Mouse (Mus musculus) embryonic facial prominence, embryonic 12.5 days (tissue): Measurements from ENCODE around the gene Lrrc23. TPM values are rescaled to one million over a fixed set of nuclear protein-coding genes. Genes with fewer than 3 reads are reported as not detected.

Experiments
- ATAC-seq: fragments of 200-750 bp; cut with Nextera tagmentation; 2 replicates; pipeline ENCODE4 v1.8.0; 2017; ENCODE audit not compliant: insufficient number of reproducible peaks, insufficient read depth, low FRiP score, low TSS enrichment
- H3K27ac ChIP-seq: fragments of 300-500 bp; sonication (generic); 2 replicates; pipeline ENCODE4 v1.5.1; 2016; ENCODE audit warnings: mild to moderate bottlenecking
- H3K27me3 ChIP-seq: fragments of 300-500 bp; sonication (generic); 2 replicates; pipeline ENCODE4 v1.6.1; 2016; ENCODE audit warnings: mild to moderate bottlenecking, moderate library complexity
- H3K36me3 ChIP-seq: fragments of 300-500 bp; sonication (generic); 2 replicates; pipeline ENCODE4 v1.6.1; 2016; ENCODE audit warnings: mild to moderate bottlenecking
- H3K4me1 ChIP-seq: fragments of 300-500 bp; sonication (generic); 2 replicates; pipeline ENCODE4 v1.6.1; 2016
- H3K4me2 ChIP-seq: fragments of 300-500 bp; sonication (generic); replicated peaks from 2 replicates; pipeline ENCODE4 v1.6.1; 2016; ENCODE audit warnings: mild to moderate bottlenecking, moderate library complexity
- H3K4me3 ChIP-seq: fragments of 300-500 bp; sonication (generic); 2 replicates; pipeline ENCODE4 v1.5.1; 2016; ENCODE audit warnings: mild to moderate bottlenecking
- H3K9ac ChIP-seq: fragments of 300-500 bp; sonication (generic); 2 replicates; pipeline ENCODE4 v1.6.1; 2016; ENCODE audit warnings: mild to moderate bottlenecking, moderate library complexity
- H3K9me3 ChIP-seq: fragments of 300-500 bp; sonication (generic); 2 replicates; pipeline ENCODE4 v1.6.1; 2016; ENCODE audit warnings: mild to moderate bottlenecking, moderate library complexity
- WGBS: fragments of 180-500 bp; shearing (Covaris S2); methylation state at CpG from one replicate; pipeline ENCODE4 v1.1.7; 2016; 5-methylcytosine and 5-hydroxymethylcytosine counted together
- polyA plus RNA-seq: library from polyadenylated mRNA; unstranded; fragments of >200 nt; fragmentation: Nextera tagmentation; extraction: Ambion mirVana; gene quantifications from 2 replicates; pipeline ENCODE4 v1.2.1, GENCODE M21; 2016

Gene Lrrc23
- polyA plus RNA-seq, 1 experiment from 2014 or later, result 0.59 TPM

GRCm38 (mm10) chr6:124787722-124788121 lies 8.2 kb upstream of the Lrrc23 start:
- no peaks in the 10 kb centered on the region for H3K36me3 ChIP-seq
- H3K4me3 ChIP-seq, result no peak overlapping the region
- 77% methylated on average over 10 of the region's 10 CpGs for WGBS
- H3K4me1 ChIP-seq, result peaks cover 5% of the 10 kb centered on the region; the same call in 1 of the 2 replicates
- H3K9ac ChIP-seq, result no peak overlapping the region
- H3K4me2 ChIP-seq, result no peak overlapping the region
- H3K27me3 ChIP-seq, result no peaks in the 10 kb centered on the region
- H3K9me3 ChIP-seq, result no peaks in the 10 kb centered on the region
- H3K27ac ChIP-seq, result no peak overlapping the region
- ATAC-seq, result no peak

- Histone ChIP-seq H3K27me3 (no peaks in the 10 kb centered on the region), H3K9ac (no peak overlapping the region), H3K4me2 (no peak overlapping the region), H3K36me3 (no peaks in the 10 kb centered on the region), H3K4me1 (peaks cover 10% of the 10 kb centered on the region; the same call in 1 of the 2 replicates), H3K9me3 (no peaks in the 10 kb centered on the region), H3K27ac (no peak overlapping the region), H3K4me3 (no peak overlapping the region)
- ATAC-seq, result no peak
- 54% methylated on average over 8 of the region's 8 CpGs for WGBS
Measured at GRCm38 (mm10) chr6:124786756-124787420, 7.4 kb upstream of the Lrrc23 start.

GRCm38 (mm10) chr6:124782436-124782835 lies 2.9 kb upstream of the Lrrc23 start:
- Histone ChIP-seq H3K27me3 (peaks cover 5% of the 10 kb centered on the region), H3K4me1 (peaks cover 11% of the 10 kb centered on the region; the same call in 1 of the 2 replicates), H3K4me3 (no peak overlapping the region), H3K36me3 (no peaks in the 10 kb centered on the region), H3K4me2 (peak overlapping the region; percentile 28), H3K9me3 (no peaks in the 10 kb centered on the region), H3K9ac (no peak overlapping the region), H3K27ac (no peak overlapping the region)
- no peak for ATAC-seq
- WGBS, result 15% methylated on average over 6 of the region's 6 CpGs

GRCm38 (mm10) chr6:124780917-124781316 lies 1.4 kb upstream of the Lrrc23 start:
- H3K9me3 ChIP-seq, result no peaks in the 10 kb centered on the region
- no peaks in the 10 kb centered on the region for H3K36me3 ChIP-seq
- H3K9ac ChIP-seq, result no peak overlapping the region
- H3K4me3 ChIP-seq, result no peak overlapping the region
- peaks cover 11% of the 10 kb centered on the region; the same call in 1 of the 2 replicates for H3K4me1 ChIP-seq
- peaks cover 5% of the 10 kb centered on the region for H3K27me3 ChIP-seq
- H3K4me2 ChIP-seq, result no peak overlapping the region
- ATAC-seq, result no peak
- WGBS, result 88% methylated on average over 7 of the region's 7 CpGs
- H3K27ac ChIP-seq, result no peak overlapping the region

- ATAC-seq, result no peak
- Histone ChIP-seq H3K36me3 (no peaks in the 10 kb centered on the region), H3K27me3 (peaks cover 5% of the 10 kb centered on the region), H3K4me2 (peak overlapping the region; percentile 70), H3K9ac (peak overlapping the region; percentile 2; the same call in 1 of the 2 replicates), H3K27ac (no peak overlapping the region), H3K4me3 (peak overlapping the region; percentile 37), H3K4me1 (peaks cover 11% of the 10 kb centered on the region; the same call in 1 of the 2 replicates), H3K9me3 (no peaks in the 10 kb centered on the region)
- 5% methylated on average over 10 of the region's 10 CpGs for WGBS
Measured at GRCm38 (mm10) chr6:124779984-124780416, 473 bp upstream of the Lrrc23 start.

- WGBS, result 85% methylated on average over 15 of the region's 15 CpGs
- no peaks in the 10 kb centered on the region for H3K36me3 ChIP-seq
- H3K27ac ChIP-seq, result no peak overlapping the region
- H3K4me1 ChIP-seq, result peaks cover 20% of the 10 kb centered on the region
- no peak for ATAC-seq
- H3K27me3 ChIP-seq, result peaks cover 17% of the 10 kb centered on the region
- no peak overlapping the region for H3K4me2 ChIP-seq
- no peak overlapping the region for H3K9ac ChIP-seq
- H3K9me3 ChIP-seq, result no peaks in the 10 kb centered on the region
- no peak overlapping the region for H3K4me3 ChIP-seq
Measured at GRCm38 (mm10) chr6:124770511-124770910, 9.0 kb downstream of the Lrrc23 start.

- WGBS, result 69% methylated on average over 7 of the region's 7 CpGs
- Histone ChIP-seq H3K9me3 (no peaks in the 10 kb centered on the region), H3K4me1 (peaks cover 20% of the 10 kb centered on the region), H3K27ac (no peak overlapping the region), H3K9ac (peak overlapping the region; percentile 56; the same call in 1 of the 2 replicates), H3K36me3 (no peaks in the 10 kb centered on the region), H3K27me3 (peaks cover 17% of the 10 kb centered on the region), H3K4me2 (peak overlapping the region; percentile 77), H3K4me3 (peak overlapping the region; percentile 46; the same call in 1 of the 2 replicates)
- no peak for ATAC-seq
Measured at GRCm38 (mm10) chr6:124770013-124770412, 9.5 kb downstream of the Lrrc23 start.

GRCm38 (mm10) chr6:124769101-124769765 lies 10.3 kb downstream of the Lrrc23 start, which contains the start of gene Eno2:
Gene Eno2 (minus strand): TSS chr6:124769673.
- Histone ChIP-seq H3K9me3 (no peaks in the 10 kb centered on the region), H3K27me3 (peaks cover 17% of the 10 kb centered on the region), H3K4me3 (peak within 1 kb of the TSS; percentile 46), H3K9ac (peak within 1 kb of the TSS; percentile 56), H3K4me2 (peak within 1 kb of the TSS; percentile 77), H3K27ac (no peak within 1 kb of the TSS), H3K36me3 (no peaks in the 10 kb centered on the region), H3K4me1 (peaks cover 20% of the 10 kb centered on the region)
- under 1% methylated on average over 54 of the region's 54 CpGs for WGBS
- ATAC-seq, result peak; percentile 67

GRCm38 (mm10) chr6:124768704-124769044 lies 10.9 kb downstream of the Lrrc23 start:
- H3K4me1 ChIP-seq, result peaks cover 20% of the 10 kb centered on the region
- 4% methylated on average over 9 of the region's 9 CpGs for WGBS
- peaks cover 17% of the 10 kb centered on the region for H3K27me3 ChIP-seq
- no peaks in the 10 kb centered on the region for H3K36me3 ChIP-seq
- no peak overlapping the region for H3K27ac ChIP-seq
- peak overlapping the region; percentile 46 for H3K4me3 ChIP-seq
- ATAC-seq, result no peak
- H3K9me3 ChIP-seq, result no peaks in the 10 kb centered on the region
- H3K4me2 ChIP-seq, result peak overlapping the region; percentile 77
- H3K9ac ChIP-seq, result peak overlapping the region; percentile 56; the same call in 1 of the 2 replicates

GRCm38 (mm10) chr6:124767920-124768703 lies 11.4 kb downstream of the Lrrc23 start:
- peak; percentile 44; the same call in 1 of the 2 replicates for ATAC-seq
- Histone ChIP-seq H3K9ac (0 out of 2 replicates have a peak overlapping the region, but pooled peaks have one; percentile 56), H3K4me1 (peaks cover 20% of the 10 kb centered on the region), H3K36me3 (no peaks in the 10 kb centered on the region), H3K9me3 (no peaks in the 10 kb centered on the region), H3K27ac (0 out of 2 replicates have a peak overlapping the region, but pooled peaks have one; percentile 36), H3K4me2 (peak overlapping the region; percentile 77), H3K27me3 (peaks cover 17% of the 10 kb centered on the region), H3K4me3 (peak overlapping the region; percentile 46)
- 19% methylated on average over 19 of the region's 19 CpGs for WGBS

- Histone ChIP-seq H3K9ac (no peak overlapping the region), H3K4me2 (0 out of 2 replicates have a peak overlapping the region, but pooled peaks have one; percentile 77), H3K36me3 (no peaks in the 10 kb centered on the region), H3K27ac (no peak overlapping the region), H3K27me3 (peaks cover 17% of the 10 kb centered on the region), H3K4me1 (peaks cover 20% of the 10 kb centered on the region), H3K9me3 (no peaks in the 10 kb centered on the region), H3K4me3 (no peak overlapping the region)
- ATAC-seq, result no peak
- WGBS, result 31% methylated on average over 4 of the region's 4 CpGs
Measured at GRCm38 (mm10) chr6:124767536-124767919, 12.0 kb downstream of the Lrrc23 start.
